Mouse (Mus musculus): ENCODE measurements around the gene Lamb1. TPM values are rescaled to one million over a fixed set of nuclear protein-coding genes. Genes with fewer than 3 reads are reported as not detected.

Lamb1 gene
- total RNA-seq (2023) = 0.68 TPM

DNA sequence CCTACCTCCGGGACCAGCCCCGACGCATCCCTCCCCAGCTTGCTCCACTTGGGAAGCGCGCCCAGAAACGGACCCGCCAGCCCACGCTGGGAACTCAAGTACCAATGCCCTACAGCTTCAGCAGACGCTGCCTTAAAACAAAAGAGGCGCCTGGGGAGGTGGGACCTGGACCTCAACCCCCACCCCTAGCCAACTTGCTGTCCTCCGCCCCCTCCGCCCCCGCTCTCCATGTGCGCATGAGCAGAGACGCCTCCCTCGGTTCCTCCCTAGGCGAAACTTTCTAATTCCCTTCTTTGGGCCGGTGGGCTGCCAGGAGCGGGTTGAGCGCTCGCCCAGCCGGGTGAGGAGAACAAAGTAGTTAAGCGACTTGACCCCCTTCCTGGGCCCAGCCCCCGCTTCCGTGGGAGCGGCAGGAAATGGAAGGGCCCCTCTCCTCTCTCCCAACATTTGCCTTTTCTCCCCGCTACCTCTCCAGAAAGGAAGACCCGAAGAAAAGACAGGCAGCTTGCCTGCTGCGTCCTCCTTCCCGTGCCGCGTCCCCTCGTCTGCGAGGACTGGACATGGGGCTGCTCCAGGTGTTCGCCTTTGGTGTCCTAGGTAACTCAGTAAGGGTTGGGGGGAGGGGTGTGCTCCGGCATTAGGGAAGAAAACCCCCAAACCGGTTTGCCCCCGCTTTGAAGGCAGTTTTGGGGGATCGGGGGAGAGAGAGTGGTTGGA lies at the start of gene Lamb1:
Gene Lamb1, plus strand, starts transcription at position 230 of the 717 bp plus-strand sequence.

DNA sequence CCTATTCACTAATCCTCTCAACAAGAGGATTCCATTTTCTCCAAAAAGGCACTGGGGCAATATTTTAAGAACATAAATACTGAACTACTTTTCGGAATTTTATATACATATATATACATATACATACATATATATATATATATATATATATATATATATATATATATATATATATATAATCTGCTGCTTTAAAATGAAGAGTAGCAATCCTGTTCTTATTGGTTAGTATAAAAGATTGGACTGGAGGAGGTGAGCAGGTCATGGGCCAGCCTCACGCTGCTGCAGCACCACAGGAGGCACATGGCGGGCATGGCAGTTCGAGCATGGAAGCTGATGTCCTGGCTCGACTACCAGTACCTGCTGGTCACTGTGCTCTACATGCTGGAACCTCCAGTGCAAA lies 24.6 kb upstream of the Lamb1 start, which contains the start of gene Gm6993:
Gene Gm6993, plus strand, starts transcription at position 301 of the 400 bp plus-strand sequence.

DNA sequence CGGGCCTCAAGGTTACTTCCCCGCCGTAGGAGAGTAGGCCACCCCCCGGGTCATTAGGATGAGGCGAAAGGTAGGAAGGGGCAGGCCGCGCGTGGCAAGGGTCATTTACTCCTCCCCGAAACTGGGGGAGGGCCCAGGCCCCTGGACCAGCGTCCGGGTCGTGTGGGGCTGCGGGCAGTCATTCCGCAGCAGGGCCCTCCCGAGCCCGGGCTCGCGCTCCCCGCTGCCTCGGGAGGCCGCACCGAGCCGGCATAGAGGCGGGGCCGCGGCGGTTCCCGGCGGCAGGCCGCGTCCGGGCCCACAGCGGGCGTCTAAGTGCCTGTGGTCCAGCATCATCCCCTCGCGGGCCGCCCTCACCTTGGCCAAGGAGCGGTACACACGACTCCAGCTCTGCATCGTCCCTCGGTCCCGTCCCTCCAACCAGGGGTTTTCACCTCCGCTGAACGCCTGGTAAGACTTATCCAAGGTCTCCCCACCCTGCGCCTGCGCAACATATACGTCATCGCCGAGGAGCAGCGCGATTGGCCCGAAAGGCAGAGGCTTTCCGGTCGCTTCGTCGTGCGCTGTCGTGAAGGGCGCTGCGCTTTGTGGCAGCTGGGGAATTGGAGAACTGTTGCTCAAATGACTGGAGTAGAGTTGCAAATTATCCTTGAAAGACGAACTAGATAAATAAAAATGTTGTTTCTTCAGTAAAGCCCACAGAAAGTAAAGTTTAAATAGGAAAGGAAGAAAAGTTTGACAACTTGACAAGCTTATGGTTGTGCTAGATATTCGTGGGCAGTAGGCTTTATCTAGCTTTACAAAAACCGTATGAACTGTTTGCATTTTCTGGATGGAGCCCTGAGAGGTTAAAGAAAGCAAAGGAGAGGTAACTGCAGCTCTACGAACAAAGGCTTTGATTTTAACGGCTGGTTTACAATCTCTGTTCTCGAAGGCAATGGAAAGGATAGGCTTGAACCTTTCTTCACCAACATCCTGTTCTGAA lies 86.2 kb downstream of the Lamb1 start, which contains the start of gene Dld:
Gene Dld, minus strand, starts transcription at position 510 of the 985 bp plus-strand sequence.

Other genes starting within 250 kb of the Lamb1 start
- gene Fam110c, start 191.4 kb upstream of the Lamb1 start, total RNA-seq (2023) = 0.24 TPM
- gene Gm6993, start 24.5 kb upstream of the Lamb1 start, total RNA-seq (2023) = not detected
- 47.1 TPM for gene Dld, start 86.2 kb downstream of the Lamb1 start, total RNA-seq (2023)
- gene Slc26a3, start 125.6 kb downstream of the Lamb1 start, total RNA-seq (2023) = 0.21 TPM
- gene Cbll1, start 234.4 kb downstream of the Lamb1 start, total RNA-seq (2023) = 32.5 TPM

Measured in CD4-positive naive resting alpha-beta T cell, adult 57 days (primary cell).